Mouse (Mus musculus) thymus, adult 2 months (tissue): ENCODE results near the gene Trpc7. TPM values are rescaled to one million over a fixed set of nuclear protein-coding genes. Genes with fewer than 3 reads are reported as not detected.

Source experiments
- DNase-seq: peaks from one replicate; pipeline ENCODE4 v3.0.0; 2021
- H3K27ac ChIP-seq: fragments of 200-500 bp; 2 replicates; pipeline ENCODE4 v1.5.1; 2012; ENCODE audit warnings: low read length, control low read depth; ENCODE audit not compliant: control insufficient read depth, insufficient read depth
- H3K27me3 ChIP-seq: fragments of 200-500 bp; 2 replicates; pipeline ENCODE4 v1.6.1; 2012; ENCODE audit warnings: mild to moderate bottlenecking, low read length, moderate library complexity, mixed read lengths; ENCODE audit not compliant: control insufficient read depth, insufficient read depth
- H3K36me3 ChIP-seq: fragments of 200-500 bp; 2 replicates; pipeline ENCODE4 v1.6.1; 2012; ENCODE audit warnings: mild to moderate bottlenecking, low read length, moderate library complexity; ENCODE audit not compliant: control insufficient read depth, insufficient read depth
- H3K4me1 ChIP-seq: fragments of 200-500 bp; replicated peaks from 2 replicates; pipeline ENCODE4 v1.6.1; 2012; ENCODE audit warnings: low read length; ENCODE audit not compliant: control insufficient read depth, insufficient read depth
- H3K4me3 ChIP-seq: fragments of 200-500 bp; 2 replicates; pipeline ENCODE4 v1.5.1; 2012; ENCODE audit warnings: mild to moderate bottlenecking, low read length, control low read depth, moderate library complexity; ENCODE audit not compliant: control insufficient read depth, insufficient read depth
- CTCF ChIP-seq: fragments of 200-500 bp; IDR thresholded peaks from 2 replicates; pipeline ENCODE4 v1.5.1; 2012; ENCODE audit warnings: mild to moderate bottlenecking, control low read depth, low read length, moderate library complexity, borderline replicate concordance; ENCODE audit not compliant: control insufficient read depth, poor library complexity, insufficient read depth; ENCODE audit errors: extremely low read depth
- POLR2A ChIP-seq: fragments of 200-500 bp; IDR thresholded peaks from 2 replicates; pipeline ENCODE4 v1.6.1; 2012; ENCODE audit warnings: mild to moderate bottlenecking, low read length, control low read depth, moderate library complexity; ENCODE audit not compliant: control insufficient read depth, poor library complexity, insufficient read depth; ENCODE audit errors: extremely low read depth
- WGBS: fragments of 180-500 bp; shearing (Covaris S2); methylation state at CpG from one replicate; pipeline ENCODE4 v1.1.7; 2018; 5-methylcytosine and 5-hydroxymethylcytosine counted together
- polyA plus RNA-seq: library from polyadenylated mRNA; depleted of rRNA; stranded (reverse); fragments of >200 nt; gene quantifications from 2 replicates; pipeline ENCODE4 v1.2.3, GENCODE M21; 2012

Trpc7 gene
- polyA plus RNA-seq, 1 experiment = 0.05 TPM

DNA sequence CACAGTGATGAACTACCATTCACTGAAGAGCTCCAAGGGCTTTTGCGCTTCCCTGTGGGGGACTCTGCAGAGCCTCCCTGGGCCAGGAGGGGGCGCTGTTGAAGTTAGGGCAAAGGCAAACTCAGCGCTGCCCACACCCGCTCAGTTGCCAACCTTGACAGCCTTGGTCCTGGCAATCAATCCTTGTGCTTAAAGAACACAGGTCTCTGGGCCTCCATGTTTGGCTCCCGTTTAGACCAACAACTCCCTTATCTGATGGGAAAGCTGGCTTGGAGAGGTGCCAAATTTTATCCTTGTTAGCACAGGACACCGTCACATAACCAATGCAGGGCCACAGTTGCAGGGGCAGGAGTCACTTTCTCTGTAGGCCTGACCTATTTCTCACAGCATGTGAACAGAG, 139.9 kb downstream of the Trpc7 start:
- peak; percentile 71 for DNase-seq
- WGBS = 68% methylated on average over 6 of the region's 6 CpGs
- H3K27ac ChIP-seq = no peak overlapping the region
- H3K4me1 ChIP-seq = peaks cover 20% of the 10 kb centered on the region
- peaks cover 18% of the 10 kb centered on the region for H3K27me3 ChIP-seq
- no peak overlapping the region for H3K4me3 ChIP-seq
- H3K36me3 ChIP-seq = no peaks in the 10 kb centered on the region
- TF ChIP-seq POLR2A (no peak), CTCF (0 out of 2 replicates have a peak, but pooled peaks have one; percentile 47)

GRCm38 (mm10) chr13:56753192-56753951, 142.4 kb downstream of the Trpc7 start, which contains the start of gene Gm45623:
Gm45623 (minus strand) TSS chr13:56753827.
- peaks cover 30% of the 10 kb centered on the region for H3K4me1 ChIP-seq
- WGBS = 7% methylated on average over 71 of the region's 71 CpGs
- H3K27me3 ChIP-seq = peaks cover 18% of the 10 kb centered on the region
- H3K27ac ChIP-seq = no peak within 1 kb of the TSS
- peak; percentile 30 for DNase-seq
- H3K36me3 ChIP-seq = no peaks in the 10 kb centered on the region
- peak within 1 kb of the TSS; percentile 11; the same call in 1 of the 2 replicates for H3K4me3 ChIP-seq
- TF ChIP-seq POLR2A = no peak
- TF ChIP-seq CTCF = no peak

DNA sequence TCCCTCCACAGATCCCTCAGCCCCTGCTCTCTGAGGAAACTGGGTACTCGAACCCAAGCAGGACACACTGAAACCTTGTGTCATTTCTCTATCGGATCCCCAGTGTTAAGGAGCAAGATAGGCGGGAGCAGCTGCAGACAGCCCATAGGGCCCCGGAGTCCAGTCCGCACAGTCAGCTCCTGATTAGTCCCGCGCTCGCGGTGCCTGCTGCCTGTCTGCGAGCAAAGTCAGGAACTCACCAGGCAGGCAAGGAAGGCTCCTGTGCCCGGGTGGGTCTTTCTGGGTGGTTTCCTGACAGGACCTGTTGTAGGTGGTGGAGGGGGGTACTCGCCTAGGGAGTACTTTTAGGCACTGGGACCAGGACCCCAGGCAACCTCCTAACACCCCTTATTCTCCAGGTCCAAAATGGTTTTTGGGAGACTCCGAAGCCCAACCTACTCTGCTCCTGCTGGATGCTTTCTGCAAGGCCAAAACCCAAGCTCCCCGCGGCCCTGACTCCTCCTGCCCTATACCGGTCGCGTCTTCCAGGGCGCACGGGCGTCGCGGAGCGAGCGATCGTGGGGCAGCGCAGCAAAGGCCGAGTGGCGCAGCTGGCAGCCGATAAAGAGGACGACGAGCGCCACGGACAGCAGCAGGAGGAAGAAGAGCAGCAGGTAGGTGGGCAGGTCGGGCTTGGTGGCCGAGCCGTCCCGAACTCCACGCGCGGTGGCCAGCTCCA, 143.2 kb downstream of the Trpc7 start:
- H3K27me3 ChIP-seq = peaks cover 18% of the 10 kb centered on the region
- peak; percentile 28 for DNase-seq
- H3K4me1 ChIP-seq = peaks cover 35% of the 10 kb centered on the region
- no peak overlapping the region for H3K27ac ChIP-seq
- peak overlapping the region; percentile 11; the same call in 1 of the 2 replicates for H3K4me3 ChIP-seq
- 9% methylated on average over 41 of the region's 41 CpGs for WGBS
- TF ChIP-seq POLR2A (no peak), CTCF (no peak)
- no peaks in the 10 kb centered on the region for H3K36me3 ChIP-seq

GRCm38 (mm10) chr13:56751774-56752173, 144.0 kb downstream of the Trpc7 start:
- TF ChIP-seq POLR2A = no peak
- TF ChIP-seq CTCF = no peak
- Histone ChIP-seq H3K4me3 (no peak overlapping the region), H3K4me1 (peaks cover 41% of the 10 kb centered on the region), H3K27me3 (peaks cover 18% of the 10 kb centered on the region), H3K27ac (no peak overlapping the region), H3K36me3 (no peaks in the 10 kb centered on the region)
- WGBS = 40% methylated on average over 5 of the region's 5 CpGs
- peak; percentile 30 for DNase-seq

DNA sequence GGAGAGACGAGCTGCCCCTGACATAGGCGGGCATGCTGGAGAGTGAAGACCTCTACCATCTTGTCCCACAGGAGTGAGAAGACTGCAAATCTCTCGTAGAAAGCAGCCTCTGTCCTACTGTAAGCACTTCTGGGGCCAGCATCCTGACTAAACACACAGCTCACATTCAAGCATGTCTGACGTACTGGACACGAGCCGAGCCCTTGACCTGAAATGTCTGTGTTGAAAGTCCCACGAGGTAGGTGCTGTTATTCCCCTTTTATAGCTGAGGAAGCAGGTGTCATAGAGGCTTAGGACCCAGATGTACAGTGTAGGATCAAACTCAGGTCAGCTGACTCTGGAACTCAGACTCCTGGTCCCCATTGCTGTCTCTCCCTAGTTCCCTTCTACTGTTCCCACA, 146.4 kb downstream of the Trpc7 start:
- H3K27me3 ChIP-seq = peaks cover 18% of the 10 kb centered on the region
- no peak overlapping the region for H3K4me3 ChIP-seq
- no peak for DNase-seq
- TF ChIP-seq POLR2A (no peak), CTCF (no peak)
- 89% methylated on average over 7 of the region's 7 CpGs for WGBS
- peaks cover 47% of the 10 kb centered on the region for H3K4me1 ChIP-seq
- H3K36me3 ChIP-seq = no peaks in the 10 kb centered on the region
- H3K27ac ChIP-seq = no peak overlapping the region

GRCm38 (mm10) chr13:56747554-56747953, 148.2 kb downstream of the Trpc7 start:
- Histone ChIP-seq H3K27ac (peak overlapping the region; percentile 16; the same call in 1 of the 2 replicates), H3K36me3 (no peaks in the 10 kb centered on the region), H3K4me1 (peaks cover 46% of the 10 kb centered on the region), H3K27me3 (peaks cover 3% of the 10 kb centered on the region), H3K4me3 (no peak overlapping the region)
- TF ChIP-seq CTCF = no peak
- no peak for TF ChIP-seq POLR2A
- 67% methylated on average over 8 of the region's 8 CpGs for WGBS
- DNase-seq = no peak
